Mouse (Mus musculus) right cerebral cortex, postnatal 14 days (tissue): Measurements from ENCODE around the gene Cntrob.
"Not testable (repeated sequence)": the region's sequence is repeated elsewhere in the genome, so short reads cannot be mapped to it uniquely, and the experiment has no call there.

ENCODE experiments used
- DNase-seq: peaks from one replicate; pipeline ENCODE4 v3.0.0; 2022

Gene Cntrob

DNA sequence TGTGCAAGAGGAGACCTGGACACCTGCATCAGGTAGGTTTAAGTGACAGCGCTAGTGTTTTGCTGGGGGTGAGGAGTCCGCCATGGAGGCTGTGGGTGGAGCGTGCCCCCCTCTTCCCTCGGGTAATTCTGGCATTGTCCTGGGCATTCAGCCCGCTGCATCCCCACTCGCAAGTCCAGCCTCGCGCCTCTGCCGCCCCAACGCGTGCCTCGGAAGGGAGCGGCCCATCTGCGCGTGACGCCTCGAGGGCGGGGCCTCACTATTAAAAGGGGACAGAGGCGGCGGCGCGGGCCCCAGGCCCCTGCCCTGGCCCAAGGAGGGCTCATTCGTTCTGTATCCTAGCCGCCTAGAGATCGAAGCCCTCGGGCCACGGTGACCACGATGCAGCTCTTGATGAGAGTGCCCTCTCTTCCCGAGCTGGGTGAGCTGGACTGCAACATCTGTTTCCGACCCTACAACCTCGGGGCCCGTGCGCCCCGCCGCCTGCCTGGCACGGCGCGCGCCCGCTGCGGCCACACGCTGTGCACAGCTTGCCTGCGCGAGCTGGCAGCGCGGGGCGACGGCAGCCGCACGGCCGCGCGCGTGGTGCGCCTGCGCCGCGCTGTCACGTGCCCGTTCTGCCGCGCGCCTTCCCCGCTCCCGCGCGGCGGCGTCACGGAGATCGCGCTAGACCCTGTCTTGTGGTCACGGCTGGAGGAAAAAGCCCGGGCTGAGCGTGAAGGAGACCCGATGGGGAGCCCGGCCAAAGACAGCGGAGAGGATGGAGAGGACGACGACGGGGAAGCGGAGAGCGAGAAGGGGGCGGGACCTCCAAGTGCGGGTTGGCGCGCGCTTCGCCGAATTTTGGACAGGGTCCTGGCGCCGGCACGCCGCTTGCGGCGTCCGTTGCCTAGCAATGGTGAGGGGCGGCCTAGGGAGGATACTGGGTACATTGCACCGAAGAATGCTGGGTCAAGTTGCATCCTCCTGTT, 16.9 kb upstream of the Cntrob start, which contains the start of gene Rnf227:
Gene Rnf227, plus strand, starts transcription at position 301 of the 971 bp plus-strand sequence.
- DNase-seq: peak; percentile 79

DNA sequence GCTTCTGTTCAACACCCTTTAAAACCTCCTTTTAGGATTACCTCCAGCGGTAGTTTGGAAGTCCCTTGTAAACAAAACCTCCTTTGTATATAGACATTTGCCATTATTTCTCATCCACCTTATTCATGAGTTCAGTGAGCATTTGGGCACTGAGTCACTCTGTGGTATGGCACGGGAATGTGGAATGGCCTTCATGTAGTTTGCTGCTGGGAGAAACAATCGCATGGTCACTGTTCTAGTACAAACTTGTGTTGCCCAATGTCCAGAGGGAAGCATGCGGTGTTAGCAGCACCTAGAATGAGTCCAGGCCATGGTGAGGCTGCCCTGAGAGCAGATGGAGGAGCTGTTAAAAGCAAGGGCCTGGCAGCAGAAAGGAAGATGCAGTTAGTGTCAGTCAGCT, 11.2 kb upstream of the Cntrob start:
- DNase-seq: no peak

DNA sequence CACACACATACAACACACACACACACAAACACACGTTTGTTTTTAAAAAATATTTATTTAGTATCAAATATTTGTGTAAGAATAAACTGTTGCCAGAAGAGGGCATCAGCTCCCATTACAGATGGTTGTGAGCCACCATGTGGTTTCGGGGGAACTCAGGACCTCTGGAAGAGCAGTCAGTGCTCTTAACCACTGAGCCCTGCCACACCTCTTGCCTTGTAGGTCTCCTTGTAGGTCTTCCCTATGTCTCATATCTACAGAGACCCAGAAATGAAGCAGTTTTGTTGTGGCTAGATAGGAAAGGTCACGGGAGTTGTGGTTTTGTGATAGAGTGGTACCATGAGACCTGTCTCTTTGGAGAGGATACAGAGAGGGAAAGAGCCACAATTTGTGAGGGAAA, 10.3 kb upstream of the Cntrob start:
- no peak for DNase-seq

DNA sequence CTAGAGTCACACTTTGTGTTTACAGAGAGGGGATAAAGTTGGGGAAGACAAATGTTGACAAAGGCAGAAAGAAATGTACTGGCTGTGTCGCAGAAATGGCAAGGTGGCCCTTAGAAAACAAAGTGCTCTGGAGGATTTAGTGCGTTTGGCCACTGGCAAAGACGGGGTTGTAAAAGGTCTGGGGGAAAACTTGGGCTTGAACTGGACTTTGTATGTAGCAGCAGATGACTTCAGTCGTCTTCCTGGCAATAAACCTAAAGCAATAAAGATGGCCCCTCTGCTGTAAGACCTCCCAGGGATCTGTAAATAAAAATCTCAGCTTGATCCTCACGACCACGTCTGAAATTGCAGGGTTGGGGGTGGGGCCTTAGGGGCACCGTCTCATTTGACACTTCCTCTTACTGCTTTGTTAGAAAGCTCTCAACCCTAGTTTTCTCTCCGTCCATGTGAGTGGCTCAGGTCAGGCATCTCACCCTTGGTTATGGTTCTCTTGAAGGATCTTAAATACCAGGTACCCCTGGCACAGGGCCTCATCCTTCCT, 9.2 kb upstream of the Cntrob start:
- no peak for DNase-seq

DNA sequence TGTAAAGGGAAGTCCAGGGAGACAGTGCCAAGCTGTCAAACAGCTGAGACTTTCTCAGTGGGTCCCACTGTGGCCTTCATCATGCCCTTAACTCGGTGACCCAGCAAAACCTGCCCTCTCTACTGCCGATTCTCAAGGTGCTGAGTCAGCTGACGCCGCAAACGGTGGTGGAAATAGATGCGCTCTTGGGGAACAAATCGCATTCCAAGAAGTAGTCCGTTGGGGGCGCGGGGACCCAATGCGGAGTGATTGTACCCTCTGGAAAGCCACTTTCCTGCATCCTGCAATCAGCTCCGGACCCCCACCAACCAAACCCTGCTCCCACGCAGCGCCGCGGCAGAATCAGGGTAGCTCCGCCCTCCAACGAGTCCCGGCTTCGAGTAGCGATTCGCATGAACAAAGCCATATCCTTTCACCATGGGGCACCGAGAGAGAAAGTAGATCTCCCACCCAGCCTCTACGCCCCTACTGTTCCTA, 8.4 kb upstream of the Cntrob start:
- DNase-seq: peak; percentile 83

DNA sequence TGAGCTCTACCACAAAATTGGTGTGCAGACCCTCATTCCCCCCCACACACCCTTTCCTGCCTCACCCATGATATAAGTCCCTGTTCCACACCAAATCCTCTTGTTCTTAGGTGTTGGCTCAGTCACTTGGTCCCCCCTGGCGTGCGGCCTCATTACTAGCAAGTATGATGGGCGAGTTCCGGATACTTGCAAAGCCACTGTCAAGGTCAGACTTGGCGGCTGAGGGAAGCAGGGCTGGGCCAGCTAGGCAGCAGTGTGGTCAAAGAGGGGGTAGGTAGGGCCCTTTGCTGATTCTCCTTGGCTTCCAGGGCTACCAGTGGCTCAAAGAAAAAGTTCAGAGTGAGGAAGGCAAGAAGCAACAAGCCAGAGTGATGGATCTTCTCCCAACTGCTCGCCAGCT, 7.6 kb upstream of the Cntrob start:
- no peak for DNase-seq

DNA sequence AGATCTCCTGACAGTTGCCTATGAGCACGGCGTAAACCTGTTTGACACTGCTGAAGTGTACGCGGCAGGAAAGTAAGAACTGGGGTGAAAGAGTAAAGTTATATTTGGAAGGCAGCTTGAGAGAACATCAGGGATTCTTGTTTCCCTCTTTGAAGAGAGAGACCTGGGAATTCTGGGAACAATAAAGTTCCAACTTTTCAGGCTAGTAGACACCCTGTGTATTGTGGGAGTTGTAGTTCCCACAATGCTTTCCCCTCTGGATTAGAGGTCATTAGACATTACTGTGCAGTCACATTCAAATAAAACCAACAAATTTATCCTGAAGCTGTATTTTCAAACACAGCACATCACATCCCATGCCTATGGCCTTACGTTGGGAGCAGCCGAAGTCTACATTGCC, 4.9 kb upstream of the Cntrob start:
- no peak for DNase-seq

DNA sequence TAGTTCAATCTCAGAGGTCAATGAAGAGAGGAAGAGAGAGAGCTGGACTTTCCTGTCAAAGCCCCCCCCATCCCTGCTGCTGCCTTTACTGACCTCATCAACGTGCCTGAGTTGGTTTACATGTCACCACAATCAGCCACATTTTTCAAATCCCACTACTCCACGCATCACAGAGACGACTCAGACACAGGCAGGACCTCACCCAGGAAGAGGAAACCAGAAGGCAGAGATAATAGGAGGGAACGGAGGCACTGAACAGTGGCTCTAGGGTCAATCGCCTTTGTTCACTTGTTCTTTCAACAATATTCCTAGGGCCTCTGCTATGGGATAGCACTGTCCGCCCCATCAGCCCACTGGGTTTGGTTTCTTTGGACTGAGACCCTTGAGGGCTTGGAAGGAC, 4.1 kb upstream of the Cntrob start:
- no peak for DNase-seq

DNA sequence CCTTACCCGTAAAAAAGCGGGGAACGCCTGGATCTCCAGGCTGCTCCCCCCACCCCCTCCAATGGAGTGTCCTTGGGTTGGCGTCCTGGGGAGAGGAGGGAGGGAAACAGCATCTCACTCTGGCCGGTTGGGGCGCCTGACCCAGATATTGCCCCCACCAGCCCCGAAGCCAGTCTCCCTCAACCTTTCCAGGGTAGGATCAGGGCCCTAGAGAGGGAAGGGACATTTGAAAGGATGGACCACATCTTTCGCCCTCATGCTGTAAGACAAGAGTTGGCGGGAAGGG, 3.5 kb upstream of the Cntrob start:
- no peak for DNase-seq

DNA sequence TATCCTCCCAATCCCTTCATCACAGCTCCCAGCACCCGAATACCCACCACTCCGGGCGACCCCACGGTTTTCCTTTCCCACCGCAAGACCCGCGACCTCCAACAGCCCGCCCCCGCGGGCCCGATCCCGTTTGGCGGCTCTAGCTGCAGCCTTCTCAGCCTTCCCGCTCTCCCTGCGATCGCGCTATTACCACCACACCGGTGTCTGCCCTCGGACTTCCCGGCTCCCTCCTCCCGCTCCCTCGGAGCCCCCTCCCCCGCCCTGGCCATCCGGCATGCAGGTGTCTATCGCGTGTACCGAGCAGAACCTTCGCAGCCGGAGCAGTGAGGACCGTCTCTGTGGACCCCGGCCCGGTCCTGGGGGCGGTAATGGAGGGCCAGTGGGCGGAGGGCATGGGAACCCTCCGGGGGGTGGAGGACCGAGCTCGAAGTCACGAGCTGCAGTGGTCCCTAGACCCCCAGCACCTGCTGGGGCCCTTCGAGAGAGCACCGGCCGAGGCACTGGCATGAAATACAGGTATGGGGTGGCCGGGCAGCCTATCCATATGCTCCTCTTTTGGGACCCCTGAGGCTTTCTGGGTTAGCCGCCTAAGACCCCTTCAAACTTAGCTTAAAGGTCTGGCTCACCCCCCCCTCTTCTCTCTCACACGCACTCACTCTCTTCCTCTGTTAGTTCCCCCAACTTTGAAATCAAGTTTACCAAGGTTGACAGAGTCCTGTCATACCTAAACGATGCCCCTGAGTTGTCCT, 3.0 kb upstream of the Cntrob start:
- peak; percentile 40 for DNase-seq

DNA sequence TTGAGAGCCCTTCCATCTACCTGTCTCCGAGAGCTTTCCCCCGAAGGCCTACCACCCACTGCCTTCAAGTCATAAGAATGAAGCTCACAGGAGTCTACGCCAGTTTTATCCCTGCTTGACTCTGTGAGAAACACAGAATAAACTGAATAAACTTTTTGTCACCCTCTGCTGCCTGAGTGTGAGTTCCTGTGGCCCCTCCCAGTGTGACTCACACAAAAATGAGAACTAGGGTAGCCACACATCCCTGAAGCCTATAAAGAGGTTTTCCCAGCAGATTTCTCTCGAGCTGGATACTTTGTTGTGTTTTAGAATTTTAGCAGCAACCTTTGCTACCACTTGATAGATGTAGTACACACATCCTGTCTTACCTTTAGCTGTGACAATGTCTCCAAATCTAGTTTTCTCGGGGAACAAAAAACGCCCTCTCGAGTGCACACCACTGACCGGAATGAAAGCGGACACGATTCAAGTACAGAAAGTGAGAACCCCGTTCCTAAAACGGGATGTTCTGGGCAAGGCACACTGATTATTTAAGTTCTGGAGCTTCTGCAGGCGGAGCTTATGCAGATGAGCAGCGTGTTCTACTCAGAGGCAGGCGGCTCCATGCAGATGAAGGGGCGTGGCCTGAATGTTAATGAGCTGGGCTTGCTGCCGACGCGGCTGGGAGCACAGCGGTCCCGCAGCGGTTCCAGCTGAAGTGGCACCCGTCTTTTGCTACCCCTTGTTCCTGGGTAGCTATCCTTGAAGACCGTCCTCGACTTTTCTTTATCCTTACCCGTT, 2.2 kb upstream of the Cntrob start, which contains the start of gene Kcnab3:
Gene Kcnab3, plus strand, starts transcription at position 631 of the 780 bp plus-strand sequence.
- DNase-seq: peak; percentile 77

DNA sequence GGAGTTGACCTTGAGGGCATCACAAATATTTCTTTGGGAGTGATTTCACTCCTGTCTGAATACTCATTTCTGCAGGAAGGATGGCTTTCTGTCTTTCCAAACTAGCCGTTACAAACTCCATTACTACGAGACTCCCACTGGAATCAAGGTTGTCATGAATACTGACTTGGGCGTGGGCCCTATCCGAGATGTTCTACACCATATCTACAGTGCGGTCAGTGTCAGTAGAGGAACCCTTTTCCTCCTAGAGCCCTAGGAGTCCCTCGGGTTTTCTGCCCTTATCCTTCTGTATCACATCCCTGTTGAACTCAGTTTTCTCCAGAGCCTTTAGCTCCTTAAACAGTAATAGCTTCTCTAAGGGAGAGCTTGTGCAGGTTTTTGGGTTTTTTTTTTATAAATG, 1.2 kb upstream of the Cntrob start:
- no peak for DNase-seq

DNA sequence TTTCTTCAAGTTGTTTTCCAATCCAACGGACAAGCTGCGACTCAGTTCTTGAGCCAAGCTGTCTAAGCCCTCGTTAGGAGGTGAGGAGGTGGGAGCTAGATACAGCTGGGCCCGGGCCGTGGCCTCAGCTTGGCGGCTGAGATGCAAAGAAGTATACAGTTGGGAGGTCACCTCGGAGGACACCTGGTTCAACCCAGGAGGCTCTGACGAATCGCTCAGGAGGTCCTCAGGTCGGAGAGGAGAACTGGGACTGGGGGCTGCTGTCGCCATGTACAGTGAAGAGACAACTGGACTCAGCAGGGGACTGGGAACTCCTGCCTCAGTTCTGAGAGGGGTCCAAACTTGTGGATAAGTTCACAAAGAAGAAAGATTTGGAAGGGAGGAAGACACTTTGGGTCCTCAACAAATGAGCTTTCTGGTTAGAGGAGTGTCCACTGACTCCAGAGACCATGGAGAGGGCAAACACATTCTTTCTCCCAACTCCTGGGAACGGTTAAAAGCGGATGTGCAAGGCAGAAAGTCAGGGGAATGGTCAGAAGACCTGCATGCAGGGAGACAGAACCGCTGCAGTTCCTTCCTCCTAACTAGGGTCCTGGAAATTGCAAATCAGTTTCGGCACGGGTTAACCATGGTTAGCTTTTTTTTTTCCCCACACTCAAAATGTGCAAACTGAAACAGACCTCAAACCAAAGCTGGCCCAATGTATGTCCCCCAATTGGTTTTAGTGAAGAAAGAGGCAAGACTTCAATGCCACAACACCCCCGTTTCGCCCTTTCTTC, 693 bp downstream of the Cntrob start:
- no peak for DNase-seq

DNA sequence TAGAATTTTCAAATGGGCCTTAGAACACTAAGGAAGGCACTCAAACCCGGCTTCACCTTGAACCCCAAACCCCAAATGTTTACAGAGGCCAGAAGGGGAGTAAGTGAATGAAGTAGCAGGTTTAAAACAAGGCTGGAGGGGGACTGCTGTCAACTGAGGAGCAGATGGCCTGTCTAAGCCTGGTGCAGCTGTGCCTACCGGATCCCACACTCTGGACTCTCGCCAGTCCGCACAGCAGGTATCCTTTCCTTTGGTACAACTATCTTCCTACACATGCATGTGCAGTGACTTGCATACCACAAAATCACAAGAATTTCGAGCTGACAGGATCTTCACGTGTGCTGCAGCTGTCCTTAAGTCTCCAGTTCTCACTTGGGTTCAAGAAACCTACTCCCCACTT, 1.6 kb downstream of the Cntrob start:
- DNase-seq: peak; percentile 62

DNA sequence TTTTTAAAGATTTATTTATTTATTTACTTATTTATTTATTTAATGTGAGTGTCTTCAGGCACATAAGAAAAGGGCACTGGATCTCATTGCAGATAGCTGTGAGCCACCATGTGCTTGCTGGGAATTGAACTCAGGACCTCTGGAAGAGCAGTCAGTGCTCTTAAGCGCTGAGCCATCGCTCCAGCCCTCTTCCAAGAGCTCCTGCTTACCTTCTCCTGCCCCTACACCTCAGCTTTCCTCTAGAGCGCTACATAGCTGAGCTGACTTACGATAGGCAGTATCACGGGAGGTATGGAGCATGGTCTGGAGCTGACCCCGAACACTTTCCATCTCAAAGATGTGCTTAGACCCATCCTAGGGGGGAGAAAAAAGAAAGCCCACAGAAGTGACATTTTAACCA, 2.0 kb downstream of the Cntrob start:
- DNase-seq: no peak

DNA sequence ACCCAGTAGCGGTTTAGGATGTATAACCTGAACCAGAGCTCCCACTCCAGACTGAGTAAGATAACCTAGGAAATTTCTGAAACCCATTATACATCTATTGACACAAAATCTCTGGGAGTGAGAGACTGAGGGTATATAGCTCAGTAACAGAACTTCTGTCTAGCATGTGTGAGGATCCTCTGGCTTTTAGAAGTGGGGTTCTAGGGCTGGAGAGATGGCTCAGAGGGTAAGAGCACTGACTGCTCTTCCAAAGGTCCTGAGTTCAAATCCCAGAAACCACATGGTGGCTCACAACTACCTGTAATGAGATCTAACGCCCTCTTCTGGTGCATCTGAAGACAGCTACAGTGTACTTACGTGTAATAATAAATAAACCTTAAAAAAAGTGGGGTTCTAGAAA, 5.6 kb downstream of the Cntrob start:
- DNase-seq: not testable (repeated sequence)

DNA sequence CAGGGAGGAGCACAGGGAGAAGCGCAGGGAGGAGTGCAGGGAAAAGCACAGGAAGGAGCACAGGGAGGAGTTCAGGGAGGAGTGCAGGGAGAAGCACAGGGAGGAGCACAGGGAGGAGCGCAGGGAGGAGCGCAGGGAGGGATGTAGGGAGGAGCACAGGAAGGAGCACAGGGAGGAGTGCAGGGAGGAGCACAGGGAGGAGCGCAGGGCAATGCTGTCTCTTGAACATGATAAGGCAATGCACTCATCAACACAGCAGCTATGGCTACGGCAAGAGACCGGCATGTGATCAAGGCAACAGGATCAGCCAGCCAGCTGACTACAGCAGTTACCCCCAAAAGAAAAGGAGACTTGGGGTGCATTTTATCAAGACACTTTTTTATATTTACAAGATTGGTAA, 7.2 kb downstream of the Cntrob start:
- no peak for DNase-seq

DNA sequence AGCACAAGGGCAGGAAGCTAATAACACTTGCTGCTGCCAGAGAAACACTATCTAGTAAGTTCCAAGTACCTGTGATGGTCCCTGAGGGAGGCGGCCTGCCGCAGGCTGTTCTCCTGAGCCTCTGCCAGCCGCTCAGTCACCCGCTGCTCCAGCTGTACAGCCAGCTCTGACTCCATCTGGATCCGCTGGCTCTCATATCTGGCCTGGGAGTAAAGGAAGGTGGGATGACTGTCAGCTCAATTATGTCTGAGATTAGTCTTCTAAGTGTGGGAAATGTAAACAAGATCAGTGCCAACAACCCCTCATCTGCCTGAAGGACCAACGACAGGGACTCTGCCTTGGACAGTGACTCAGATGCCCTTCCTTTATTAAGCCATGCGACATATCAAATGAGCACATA, 12.3 kb downstream of the Cntrob start:
- DNase-seq: no peak

DNA sequence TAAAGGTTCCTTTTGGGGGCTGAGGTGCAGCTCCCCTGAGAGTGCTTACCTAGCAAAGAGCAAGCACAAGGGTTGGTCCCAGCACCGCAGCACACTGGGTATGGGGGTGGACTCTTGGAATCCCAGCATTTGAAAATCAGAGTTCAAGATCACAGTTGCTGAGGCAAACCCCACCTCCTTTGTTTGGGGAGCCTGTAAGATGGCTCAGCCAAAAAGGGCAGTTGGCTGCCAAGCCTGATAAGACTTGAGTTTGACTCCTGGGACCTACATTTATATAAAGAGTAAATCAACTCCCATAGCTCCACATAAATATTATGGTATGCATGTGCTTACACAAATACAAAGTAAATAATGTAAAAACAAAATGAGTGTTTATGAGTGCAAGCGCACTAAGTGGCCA, 17.5 kb downstream of the Cntrob start:
- no peak for DNase-seq

DNA sequence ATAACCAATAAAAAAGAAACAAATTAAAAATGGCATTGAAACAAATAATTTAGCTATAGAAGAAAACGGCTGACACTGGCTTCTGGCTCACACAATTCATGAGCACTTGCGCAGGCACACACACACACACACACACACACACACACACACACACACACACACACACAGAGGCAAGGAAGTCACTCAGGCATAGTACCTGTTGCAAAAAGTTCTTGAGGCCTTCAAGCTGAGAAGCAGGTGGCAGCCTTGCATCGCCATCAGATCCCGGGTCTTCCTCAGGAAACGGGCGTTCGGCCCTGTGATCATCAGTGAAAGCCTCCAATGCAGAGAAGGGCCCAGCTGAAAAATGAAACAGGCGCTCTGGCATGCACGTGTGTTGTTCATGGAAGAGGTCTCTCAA, 18.3 kb downstream of the Cntrob start:
- DNase-seq: no peak

DNA sequence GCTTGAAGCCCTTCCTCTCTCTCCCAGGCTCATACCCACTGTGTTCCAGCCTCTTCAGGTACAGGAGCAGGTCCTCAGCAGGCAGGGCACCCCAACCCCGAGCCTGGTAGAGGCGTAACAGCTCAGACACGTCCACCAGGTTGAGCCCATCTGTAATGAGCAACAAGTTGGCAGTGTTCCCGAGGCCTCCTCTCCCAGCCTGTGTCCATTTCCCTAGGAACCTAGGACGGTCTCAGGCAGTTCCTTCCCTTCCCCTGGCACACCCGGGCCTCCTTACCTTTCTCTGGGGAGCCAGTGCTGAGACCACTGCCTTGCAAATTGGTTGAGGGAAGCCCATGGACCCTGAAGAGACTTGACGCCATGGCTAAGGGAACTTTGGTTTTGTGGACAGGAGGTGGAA, 20.8 kb downstream of the Cntrob start:
- no peak for DNase-seq

DNA sequence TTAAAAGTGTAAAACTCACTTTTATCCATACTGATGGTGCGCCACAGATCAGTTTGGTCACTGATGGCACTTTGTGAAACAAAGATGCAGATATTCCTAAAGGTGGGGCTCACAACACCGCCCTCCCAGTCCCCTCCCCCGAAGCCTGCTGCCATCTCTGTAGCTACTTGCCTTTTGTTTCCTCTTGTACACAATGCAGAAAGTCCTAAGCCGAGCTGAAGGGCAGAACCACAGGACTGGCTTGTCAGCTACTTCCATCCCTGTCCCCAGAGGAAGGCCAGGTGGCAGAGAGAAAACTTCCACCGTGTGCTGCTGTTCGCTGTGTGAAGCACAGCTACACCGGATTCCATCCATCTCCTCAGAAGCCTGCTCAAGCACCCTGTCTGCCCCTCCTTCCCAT, 25.3 kb downstream of the Cntrob start:
- no peak for DNase-seq
